Comparison of ENCODE assay signal across 21 mouse cellular contexts in genomic region chr9:30026939-30027338, GRCm38 (mm10).
A peak's percentile ranks its signal among the peaks of the same experiment; 100 is the strongest.
DNase-seq lines count a peak whose midpoint lies in the region; ATAC-seq lines count a peak whose summit lies in the region.
"Had no signal": no experiment of that assay in that cellular context is flagged by ENCODE, and none has a peak within 500 bp of the region (broad histone marks: within the 10 kb centered on the region; RNA-seq: fewer than 3 reads in every experiment).

No protein-coding gene starts in this region.

- WGBS in heart, embryonic 15.5 days: 13% methylated on average over 5 of the region's 5 CpGs

- no peaks in the 10 kb centered on the region for H3K27me3 ChIP-seq in heart, embryonic 15.5 days
- H3K27me3 ChIP-seq: embryonic facial prominence, embryonic 13.5 days; limb, embryonic 12.5 days; liver, embryonic 12.5 days had no signal

- ATAC-seq in frontal cortex, adult (ENCODE audit: low TSS enrichment): peak; percentile 99
- peak; percentile 70 for ATAC-seq in heart, embryonic 15.5 days (replicated peaks; ENCODE audit: insufficient number of reproducible peaks, insufficient read depth, low FRiP score, low read depth)
- ATAC-seq in granulocyte monocyte progenitor cell, adult 5-6 weeks (replicated peaks; ENCODE audit: poor library complexity, severe bottlenecking): no peak
- ATAC-seq: forebrain, embryonic 16.5 days; liver, embryonic 12.5 days; midbrain, embryonic 16.5 days; Patski had no signal

- DNase-seq in frontal cortex, postnatal 10 days (ENCODE audit: low spot score in 2 of 2): no peak
- no peak for DNase-seq in heart, adult 18-20 months
- peak; percentile 39 to 52 for DNase-seq in right cerebral cortex, adult 2 months (ENCODE audit: low spot score in 2 of 2)
- no peak for DNase-seq in right cerebral cortex, postnatal 14 days
- no peak for DNase-seq in thymus, postnatal 36 days
- DNase-seq: adrenal gland, adult 8-10 months; cerebellum, adult 9-11 months; gastrocnemius, postnatal 14 days; kidney, adult 11 months; lung, adult 2 months; lung, postnatal 4 days; spleen, adult 18-20 months had no signal

- H3K9ac ChIP-seq in heart, embryonic 15.5 days: no peak overlapping the region
- H3K9ac ChIP-seq: embryonic facial prominence, embryonic 13.5 days; limb, embryonic 12.5 days; liver, embryonic 12.5 days had no signal

- H3K9me3 ChIP-seq in heart, embryonic 15.5 days (replicated peaks): no peaks in the 10 kb centered on the region
- H3K9me3 ChIP-seq: embryonic facial prominence, embryonic 13.5 days; limb, embryonic 12.5 days; liver, embryonic 12.5 days had no signal

- H3K36me3 ChIP-seq in heart, embryonic 15.5 days: no peaks in the 10 kb centered on the region
- H3K36me3 ChIP-seq: embryonic facial prominence, embryonic 13.5 days; limb, embryonic 12.5 days; liver, embryonic 12.5 days had no signal

- peaks cover 7% of the 10 kb centered on the region for H3K4me1 ChIP-seq in heart, embryonic 15.5 days (replicated peaks)
- H3K4me1 ChIP-seq: liver, embryonic 12.5 days had no signal

- H3K27ac ChIP-seq in heart, embryonic 15.5 days: peak overlapping the region; percentile 79
- H3K27ac ChIP-seq: embryonic facial prominence, embryonic 13.5 days; limb, embryonic 12.5 days; liver, embryonic 12.5 days had no signal

- H3K4me3 ChIP-seq in heart, embryonic 15.5 days: no peak overlapping the region
- H3K4me3 ChIP-seq: embryonic facial prominence, embryonic 13.5 days; limb, embryonic 12.5 days; liver, embryonic 12.5 days had no signal

- H3K4me2 ChIP-seq in heart, embryonic 15.5 days: peak overlapping the region; percentile 46
- H3K4me2 ChIP-seq: embryonic facial prominence, embryonic 13.5 days; limb, embryonic 12.5 days; liver, embryonic 12.5 days had no signal

Comparison
In these comparisons a context has a peak if more than half of its experiments do, and no peak if none do; other contexts are left out.
1. DNase-seq: peak in right cerebral cortex, adult 2 months (2 of 2); none in frontal cortex, postnatal 10 days (0 of 2), heart, adult 18-20 months (0 of 2), right cerebral cortex, postnatal 14 days (single experiment) and thymus, postnatal 36 days (0 of 2).